Mouse (Mus musculus): Measurements from ENCODE around the gene Ppil6. TPM values are rescaled to one million over a fixed set of nuclear protein-coding genes. Genes with fewer than 3 reads are reported as not detected.

The Ppil6 gene
- polyA plus RNA-seq, 1 experiment from 2014 or later, result 1.2 TPM

DNA sequence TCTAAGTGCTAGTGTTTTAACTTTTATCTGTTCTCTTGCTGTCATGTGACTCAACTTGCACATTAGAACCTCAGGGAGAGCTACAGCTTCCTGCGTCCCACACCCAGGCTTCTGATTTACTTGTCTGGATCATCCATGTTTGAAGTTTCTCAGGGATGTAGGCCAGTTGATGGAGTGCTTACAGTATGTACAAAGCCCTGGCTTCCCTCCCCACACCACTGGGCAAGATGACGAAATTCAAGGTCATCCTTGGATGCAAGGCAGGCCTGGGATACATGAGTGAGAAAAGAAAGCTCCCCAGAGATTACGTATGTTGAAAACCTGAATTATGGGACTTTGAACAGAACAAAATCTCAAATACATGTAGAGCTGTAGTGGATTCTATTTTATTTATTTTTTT is 37.4 kb upstream of the Ppil6 start:
- H3K4me3 ChIP-seq (ENCODE audit: low read depth, low read length), result no peak overlapping the region
- H3K36me3 ChIP-seq (ENCODE audit: insufficient read depth), result peaks cover 45% of the 10 kb centered on the region
- no peak overlapping the region for H3K27ac ChIP-seq (ENCODE audit: low read depth)
- H3K4me1 ChIP-seq (ENCODE audit: insufficient read depth), result peaks cover 7% of the 10 kb centered on the region
- DNase-seq (no peak), ATAC-seq (ENCODE audit: insufficient read depth) (no peak)
- no peak overlapping the region for H3K4me2 ChIP-seq
- H3K9ac ChIP-seq, result no peak overlapping the region
- H3K27me3 ChIP-seq (ENCODE audit: insufficient read depth, low read length), result no peaks in the 10 kb centered on the region
- 91% methylated on average over 3 of the region's 3 CpGs for WGBS
- H3K9me3 ChIP-seq (ENCODE audit: low read depth, low read length), result no peaks in the 10 kb centered on the region
- TF ChIP-seq CTCF (IDR thresholded peaks at IDR 0.05; ENCODE audit: low read depth), result no peak

DNA sequence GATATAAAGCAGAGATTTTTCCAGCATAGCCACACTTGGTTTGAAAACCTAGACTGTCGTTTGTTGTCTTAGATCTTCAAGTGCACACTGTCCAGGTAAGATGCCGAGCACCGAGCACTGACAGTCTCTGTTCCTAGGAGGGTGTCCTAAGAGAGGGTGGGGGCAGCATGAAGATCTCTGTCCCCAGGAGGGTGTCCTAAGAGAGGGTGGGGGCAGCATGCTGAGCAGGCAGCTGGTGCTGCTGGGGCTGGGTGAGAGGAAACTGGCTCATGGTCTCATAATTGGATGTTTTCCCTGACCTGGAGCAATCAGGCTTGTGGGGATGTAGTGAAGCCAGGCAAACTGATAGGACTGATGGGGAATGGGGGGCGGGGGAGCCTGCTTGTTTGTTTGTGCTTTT is 30.2 kb upstream of the Ppil6 start:
- peaks cover 47% of the 10 kb centered on the region for H3K36me3 ChIP-seq (ENCODE audit: insufficient read depth)
- H3K9ac ChIP-seq, result no peak overlapping the region

DNA sequence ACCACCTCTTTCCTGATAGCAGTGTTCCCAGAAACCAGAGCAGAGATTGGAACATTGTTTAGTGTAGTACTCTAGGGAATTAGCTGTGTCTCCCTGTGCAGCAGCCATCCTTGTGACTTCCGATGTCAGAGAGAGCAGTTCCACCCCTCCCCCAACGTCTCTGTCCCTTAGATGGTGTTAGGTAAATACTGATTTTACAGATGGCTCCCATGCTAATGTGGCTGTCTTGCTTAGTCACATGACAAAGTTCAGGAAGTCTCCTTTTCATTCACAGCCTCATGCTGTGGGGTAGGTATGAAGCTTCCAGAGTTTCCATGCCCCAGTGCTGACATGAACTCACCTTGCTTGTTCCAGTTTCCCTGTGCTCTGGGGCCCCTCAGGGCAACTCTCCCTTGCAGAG is 29.7 kb upstream of the Ppil6 start:
- Histone ChIP-seq H3K4me3 (ENCODE audit: low read depth, low read length) (no peak overlapping the region), H3K27ac (ENCODE audit: low read depth) (no peak overlapping the region), H3K27me3 (ENCODE audit: insufficient read depth, low read length) (no peaks in the 10 kb centered on the region), H3K36me3 (ENCODE audit: insufficient read depth) (peaks cover 42% of the 10 kb centered on the region), H3K4me2 (no peak overlapping the region), H3K9ac (no peak overlapping the region), H3K9me3 (ENCODE audit: low read depth, low read length) (no peaks in the 10 kb centered on the region), H3K4me1 (ENCODE audit: insufficient read depth) (no peaks in the 10 kb centered on the region)
- 11% methylated on average over 2 of the region's 2 CpGs for WGBS
- DNase-seq, result no peak
- no peak for ATAC-seq (ENCODE audit: insufficient read depth)
- no peak for TF ChIP-seq CTCF (IDR thresholded peaks at IDR 0.05; ENCODE audit: low read depth)

More for the DNA sequence above, 30.2 kb upstream of the Ppil6 start:
- Histone ChIP-seq H3K4me2 (no peak overlapping the region), H3K4me3 (ENCODE audit: low read depth, low read length) (no peak overlapping the region), H3K27me3 (ENCODE audit: insufficient read depth, low read length) (no peaks in the 10 kb centered on the region), H3K27ac (ENCODE audit: low read depth) (no peak overlapping the region), H3K9me3 (ENCODE audit: low read depth, low read length) (no peaks in the 10 kb centered on the region), H3K4me1 (ENCODE audit: insufficient read depth) (no peaks in the 10 kb centered on the region)
- no peak for TF ChIP-seq CTCF (IDR thresholded peaks at IDR 0.05; ENCODE audit: low read depth)
- WGBS, result 68% methylated on average over 4 of the region's 4 CpGs
- ATAC-seq (ENCODE audit: insufficient read depth), result no peak
- no peak for DNase-seq

DNA sequence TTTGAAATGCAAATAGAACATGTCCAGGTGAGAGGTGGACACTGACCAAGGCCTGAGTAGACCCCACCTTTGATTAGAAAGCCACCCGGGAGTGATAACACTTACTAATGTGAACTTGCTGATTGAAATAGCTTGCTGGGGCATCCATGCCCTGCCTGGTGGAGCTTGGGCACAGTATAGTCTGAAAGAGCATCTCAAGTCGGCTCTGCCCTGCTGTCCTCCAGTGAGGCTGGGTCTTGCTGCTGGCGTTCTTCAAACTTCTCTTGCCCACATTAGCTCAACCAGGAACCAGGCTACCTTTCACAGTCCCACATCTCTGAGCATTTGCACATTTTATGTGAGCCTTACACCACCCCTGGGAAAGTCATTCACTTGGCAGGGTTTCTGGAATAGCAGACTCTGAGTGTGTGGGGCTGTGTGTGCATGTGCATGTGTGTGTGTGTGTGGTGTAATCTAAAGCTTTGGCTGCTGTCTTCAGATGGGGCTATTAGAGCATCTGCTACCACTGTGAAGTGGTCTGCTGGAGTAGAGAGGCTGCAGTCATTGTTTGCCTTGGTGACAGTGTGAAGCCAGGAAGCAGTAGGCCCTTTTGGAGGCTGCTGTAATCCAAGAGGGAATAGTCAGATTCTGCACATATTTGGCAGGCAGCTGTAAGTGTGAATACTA is 29.0 kb upstream of the Ppil6 start:
- ATAC-seq (ENCODE audit: insufficient read depth), result no peak
- no peak for TF ChIP-seq CTCF (IDR thresholded peaks at IDR 0.05; ENCODE audit: low read depth)
- Histone ChIP-seq H3K4me2 (no peak overlapping the region), H3K27ac (ENCODE audit: low read depth) (no peak overlapping the region), H3K9me3 (ENCODE audit: low read depth, low read length) (no peaks in the 10 kb centered on the region), H3K4me1 (ENCODE audit: insufficient read depth) (no peaks in the 10 kb centered on the region), H3K36me3 (ENCODE audit: insufficient read depth) (peaks cover 36% of the 10 kb centered on the region), H3K4me3 (ENCODE audit: low read depth, low read length) (no peak overlapping the region), H3K9ac (no peak overlapping the region), H3K27me3 (ENCODE audit: insufficient read depth, low read length) (no peaks in the 10 kb centered on the region)
- WGBS, result 88% methylated on average over 3 of the region's 3 CpGs
- DNase-seq, result no peak

DNA sequence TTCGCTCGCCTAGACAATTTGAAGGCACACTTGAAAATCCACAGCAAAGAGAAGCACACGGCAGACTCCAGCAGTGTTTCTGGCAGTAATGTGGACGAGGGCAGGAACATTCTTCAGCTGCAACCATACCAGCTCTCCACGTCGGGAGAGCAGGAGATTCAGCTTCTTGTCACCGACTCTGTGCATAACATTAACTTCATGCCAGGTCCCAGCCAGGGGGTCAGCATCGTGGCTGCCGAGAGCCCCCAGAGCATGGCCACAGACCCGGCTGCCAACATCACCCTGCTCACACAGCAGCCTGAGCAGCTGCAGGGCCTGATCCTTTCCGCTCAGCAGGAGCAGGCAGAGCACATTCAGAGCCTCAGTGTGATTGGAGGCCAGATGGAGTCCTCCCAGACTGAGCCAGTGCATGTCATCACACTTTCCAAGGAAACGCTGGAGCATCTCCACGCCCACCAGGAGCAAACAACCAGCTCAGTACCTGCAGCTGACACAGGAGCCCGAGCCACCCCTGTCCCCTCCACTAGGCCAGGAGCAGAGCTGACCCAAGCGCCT is 25.8 kb upstream of the Ppil6 start:
- peaks cover 32% of the 10 kb centered on the region for H3K36me3 ChIP-seq (ENCODE audit: insufficient read depth)
- 56% methylated on average over 15 of the region's 15 CpGs for WGBS
- no peak for TF ChIP-seq CTCF (IDR thresholded peaks at IDR 0.05; ENCODE audit: low read depth)

DNA sequence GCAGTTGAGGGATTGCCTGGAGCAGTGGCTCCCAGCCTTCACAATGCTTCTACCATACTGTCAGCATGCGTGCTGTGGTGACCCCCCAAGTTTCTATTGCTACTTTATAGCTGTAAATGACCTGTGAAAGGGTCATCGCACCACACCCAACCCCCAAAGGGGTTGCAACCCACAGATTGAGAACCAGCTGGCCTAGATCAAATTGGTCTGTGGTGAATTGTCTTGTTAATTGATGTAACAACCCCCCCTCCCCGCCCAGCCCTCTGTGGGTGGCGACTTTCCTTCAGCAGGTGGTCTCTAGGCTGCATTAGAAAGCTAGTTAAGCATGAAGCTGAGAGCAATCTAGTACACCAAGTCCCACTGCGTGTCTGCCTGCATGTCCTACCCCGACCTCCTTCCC is 22.9 kb upstream of the Ppil6 start:
- WGBS, result 44% methylated on average over 6 of the region's 6 CpGs
- Histone ChIP-seq H3K27ac (ENCODE audit: low read depth) (no peak overlapping the region), H3K9ac (no peak overlapping the region), H3K36me3 (ENCODE audit: insufficient read depth) (peaks cover 20% of the 10 kb centered on the region), H3K4me3 (ENCODE audit: low read depth, low read length) (no peak overlapping the region), H3K4me1 (ENCODE audit: insufficient read depth) (no peaks in the 10 kb centered on the region), H3K4me2 (no peak overlapping the region), H3K9me3 (ENCODE audit: low read depth, low read length) (no peaks in the 10 kb centered on the region), H3K27me3 (ENCODE audit: insufficient read depth, low read length) (no peaks in the 10 kb centered on the region)
- no peak for TF ChIP-seq CTCF (IDR thresholded peaks at IDR 0.05; ENCODE audit: low read depth)
- ATAC-seq (ENCODE audit: insufficient read depth) (no peak), DNase-seq (no peak)

More for the DNA sequence above, 25.8 kb upstream of the Ppil6 start:
- no peaks in the 10 kb centered on the region for H3K4me1 ChIP-seq (ENCODE audit: insufficient read depth)
- DNase-seq (no peak), ATAC-seq (ENCODE audit: insufficient read depth) (no peak)
- no peak overlapping the region for H3K9ac ChIP-seq
- H3K4me2 ChIP-seq, result no peak overlapping the region
- H3K4me3 ChIP-seq (ENCODE audit: low read depth, low read length), result no peak overlapping the region
- no peak overlapping the region for H3K27ac ChIP-seq (ENCODE audit: low read depth)
- no peaks in the 10 kb centered on the region for H3K27me3 ChIP-seq (ENCODE audit: insufficient read depth, low read length)
- H3K9me3 ChIP-seq (ENCODE audit: low read depth, low read length), result no peaks in the 10 kb centered on the region

DNA sequence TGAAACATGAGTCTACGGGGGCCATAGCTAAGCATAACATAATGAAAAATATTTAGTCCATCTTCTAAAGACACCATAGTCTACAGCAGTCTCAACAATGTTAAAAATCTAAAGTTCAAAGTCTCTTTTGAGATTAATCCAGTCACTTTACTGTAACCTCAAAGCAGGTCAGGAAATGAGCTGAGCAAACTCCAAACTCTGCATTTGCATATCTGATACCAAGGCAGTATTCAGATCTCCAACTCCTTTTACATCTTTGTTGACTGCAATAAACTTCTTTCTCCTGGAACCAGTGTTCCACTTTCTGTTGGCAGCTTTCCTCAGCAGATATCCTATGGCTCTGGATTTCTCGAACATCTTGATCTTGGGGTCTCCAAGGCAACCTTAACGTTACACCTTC is 19.5 kb upstream of the Ppil6 start:
- DNase-seq, result no peak
- 0 out of 2 replicates have a peak, but pooled peaks cover 3% of the 10 kb centered on the region for H3K36me3 ChIP-seq (ENCODE audit: insufficient read depth)
- ATAC-seq (ENCODE audit: insufficient read depth), result no peak
- no peak overlapping the region for H3K9ac ChIP-seq
- H3K4me2 ChIP-seq, result no peak overlapping the region
- H3K4me1 ChIP-seq (ENCODE audit: insufficient read depth), result peaks cover 8% of the 10 kb centered on the region; the same call in 1 of the 2 replicates
- H3K4me3 ChIP-seq (ENCODE audit: low read depth, low read length), result no peak overlapping the region
- no peaks in the 10 kb centered on the region for H3K9me3 ChIP-seq (ENCODE audit: low read depth, low read length)
- H3K27me3 ChIP-seq (ENCODE audit: insufficient read depth, low read length), result no peaks in the 10 kb centered on the region
- WGBS, result 79% methylated on average over 3 of the region's 3 CpGs
- no peak overlapping the region for H3K27ac ChIP-seq (ENCODE audit: low read depth)
- no peak for TF ChIP-seq CTCF (IDR thresholded peaks at IDR 0.05; ENCODE audit: low read depth)

All from lung, embryonic 14.5 days (tissue).